Mouse (Mus musculus) midbrain, embryonic 14.5 days (tissue): ENCODE data around the gene Id4. TPM values are rescaled to one million over a fixed set of nuclear protein-coding genes. Genes with fewer than 3 reads are reported as not detected.

Experiments
- ATAC-seq: fragments of 200-750 bp; cut with Nextera tagmentation; 2 replicates; pipeline ENCODE4 v1.8.0; 2017; ENCODE audit warnings: moderate number of reproducible peaks, moderate library complexity; ENCODE audit not compliant: low FRiP score, low TSS enrichment
- DNase-seq: peaks from one replicate; pipeline ENCODE4 v3.0.0-alpha.2; 2015
- H3K27ac ChIP-seq: fragments of 300-500 bp; sonication (generic); replicated peaks from 2 replicates; pipeline ENCODE4 v1.5.1; 2014; ENCODE audit warnings: mild to moderate bottlenecking, low read depth, low read length, moderate library complexity
- H3K27me3 ChIP-seq: fragments of 300-500 bp; sonication (generic); 2 replicates; pipeline ENCODE4 v1.6.1; 2014; ENCODE audit warnings: low read length, control low read depth, mixed read lengths; ENCODE audit not compliant: control insufficient read depth, insufficient read depth
- H3K36me3 ChIP-seq: fragments of 300-500 bp; sonication (generic); 2 replicates; pipeline ENCODE4 v1.6.1; 2014; ENCODE audit warnings: low read length, control low read depth; ENCODE audit not compliant: control insufficient read depth, insufficient read depth
- H3K4me1 ChIP-seq: fragments of 300-500 bp; sonication (generic); 2 replicates; pipeline ENCODE4 v1.6.1; 2014; ENCODE audit warnings: mild to moderate bottlenecking, antibody characterized with exemption, low read length, control low read depth; ENCODE audit not compliant: control insufficient read depth, insufficient read depth
- H3K4me2 ChIP-seq: fragments of 300-500 bp; sonication (generic); 2 replicates; pipeline ENCODE4 v1.6.1; 2014; ENCODE audit warnings: mild to moderate bottlenecking, low read length, moderate library complexity
- H3K4me3 ChIP-seq: fragments of 300-500 bp; sonication (generic); replicated peaks from 2 replicates; pipeline ENCODE4 v1.5.1; 2014; ENCODE audit warnings: low read depth, low read length
- H3K9ac ChIP-seq: fragments of 300-500 bp; sonication (generic); replicated peaks from 2 replicates; pipeline ENCODE4 v1.6.1; 2014; ENCODE audit warnings: mild to moderate bottlenecking, low read length, moderate library complexity
- H3K9me3 ChIP-seq: fragments of 300-500 bp; sonication (generic); 2 replicates; pipeline ENCODE4 v1.6.1; 2016; ENCODE audit warnings: low read length, control low read depth, mixed read lengths; ENCODE audit not compliant: control insufficient read depth
- WGBS: fragments of 180-500 bp; shearing (Covaris S2); extraction: QIAGEN DNeasy Blood & Tissue Kit; methylation state at CpG from one replicate; pipeline ENCODE4 v1.1.7; 2014; 5-methylcytosine and 5-hydroxymethylcytosine counted together
- polyA plus RNA-seq: library from polyadenylated mRNA; unstranded; fragments of >200 nt; fragmentation: Nextera tagmentation; extraction: Ambion mirVana; gene quantifications from 2 replicates; pipeline ENCODE4 v1.2.1, GENCODE M21; 2014

The Id4 gene
- polyA plus RNA-seq, 1 experiment from 2014 or later = 149 TPM

GRCm38 (mm10) chr13:48245235-48246012 lies 15.6 kb upstream of the Id4 start:
- 36% methylated on average over 5 of the region's 5 CpGs for WGBS
- H3K27me3 ChIP-seq = no peaks in the 10 kb centered on the region
- H3K4me1 ChIP-seq = no peaks in the 10 kb centered on the region

DNA sequence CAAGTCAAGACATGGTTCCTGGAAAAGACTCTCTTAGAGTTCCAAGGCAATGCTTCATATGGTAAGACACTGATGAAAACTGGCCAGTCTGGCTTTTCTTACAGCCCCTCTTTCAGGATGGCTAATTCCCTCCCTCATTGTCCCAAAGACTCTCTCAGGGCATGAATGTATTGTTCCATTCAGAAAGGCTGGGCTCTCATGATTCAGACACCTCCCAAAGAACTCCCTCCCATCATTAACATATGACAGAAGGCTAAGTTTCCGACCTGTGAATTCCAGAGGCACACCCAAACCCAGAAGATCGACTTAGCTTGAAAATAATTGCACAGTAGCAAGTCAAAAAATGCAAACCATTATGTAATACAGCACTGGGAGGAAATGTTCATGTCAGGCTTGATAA lies 8.5 kb upstream of the Id4 start:
- H3K4me1 ChIP-seq = 0 out of 2 replicates have a peak, but pooled peaks cover 5% of the 10 kb centered on the region
- H3K9ac ChIP-seq = no peak overlapping the region
- no peak overlapping the region for H3K27ac ChIP-seq
- WGBS = 10% methylated on average over 2 of the region's 2 CpGs
- no peaks in the 10 kb centered on the region for H3K27me3 ChIP-seq
- ATAC-seq (no peak), DNase-seq (no peak)
- H3K9me3 ChIP-seq = peaks cover 4% of the 10 kb centered on the region; the same call in 1 of the 2 replicates
- no peaks in the 10 kb centered on the region for H3K36me3 ChIP-seq
- no peak overlapping the region for H3K4me3 ChIP-seq
- no peak overlapping the region for H3K4me2 ChIP-seq

More at GRCm38 (mm10) chr13:48245235-48246012, 15.6 kb upstream of the Id4 start:
- DNase-seq (no peak), ATAC-seq (no peak)
- H3K36me3 ChIP-seq = no peaks in the 10 kb centered on the region
- H3K9ac ChIP-seq = no peak overlapping the region
- H3K4me3 ChIP-seq = no peak overlapping the region
- H3K9me3 ChIP-seq = no peaks in the 10 kb centered on the region
- no peak overlapping the region for H3K27ac ChIP-seq
- no peak overlapping the region for H3K4me2 ChIP-seq

GRCm38 (mm10) chr13:48255026-48255425 lies 6.0 kb upstream of the Id4 start:
- H3K4me1 ChIP-seq = peaks cover 15% of the 10 kb centered on the region
- no peaks in the 10 kb centered on the region for H3K27me3 ChIP-seq
- no peaks in the 10 kb centered on the region for H3K36me3 ChIP-seq
- H3K9me3 ChIP-seq = peaks cover 4% of the 10 kb centered on the region; the same call in 1 of the 2 replicates
- no peak overlapping the region for H3K4me2 ChIP-seq
- 83% methylated on average over 8 of the region's 8 CpGs for WGBS
- DNase-seq (no peak), ATAC-seq (no peak)
- H3K4me3 ChIP-seq = no peak overlapping the region
- no peak overlapping the region for H3K27ac ChIP-seq
- H3K9ac ChIP-seq = no peak overlapping the region

GRCm38 (mm10) chr13:48261341-48262221 lies 553 bp downstream of the Id4 start:
- peak overlapping the region; percentile 90 for H3K4me3 ChIP-seq
- H3K27ac ChIP-seq = peak overlapping the region; percentile 98
- H3K4me1 ChIP-seq = peaks cover 23% of the 10 kb centered on the region
- DNase-seq (peak; percentile 79), ATAC-seq (peak; percentile 32; the same call in 1 of the 2 replicates)
- no peaks in the 10 kb centered on the region for H3K27me3 ChIP-seq
- H3K9ac ChIP-seq = peak overlapping the region; percentile 99
- no peaks in the 10 kb centered on the region for H3K9me3 ChIP-seq
- under 1% methylated on average over 97 of the region's 98 CpGs for WGBS
- H3K4me2 ChIP-seq = peak overlapping the region; percentile 68
- no peaks in the 10 kb centered on the region for H3K36me3 ChIP-seq

GRCm38 (mm10) chr13:48262451-48262969 lies 1.5 kb downstream of the Id4 start:
- Histone ChIP-seq H3K9ac (peak overlapping the region; percentile 99), H3K4me1 (peaks cover 23% of the 10 kb centered on the region), H3K4me3 (peak overlapping the region; percentile 90), H3K9me3 (no peaks in the 10 kb centered on the region), H3K36me3 (no peaks in the 10 kb centered on the region), H3K27ac (peak overlapping the region; percentile 98), H3K4me2 (peak overlapping the region; percentile 68), H3K27me3 (no peaks in the 10 kb centered on the region)
- ATAC-seq (no peak), DNase-seq (peak; percentile 61)
- WGBS = under 1% methylated on average over 25 of the region's 25 CpGs

- ATAC-seq (no peak), DNase-seq (no peak)
- peak overlapping the region; percentile 68 for H3K4me2 ChIP-seq
- WGBS = 34% methylated on average over 6 of the region's 6 CpGs
- no peaks in the 10 kb centered on the region for H3K9me3 ChIP-seq
- peak overlapping the region; percentile 40 for H3K9ac ChIP-seq
- H3K27ac ChIP-seq = peak overlapping the region; percentile 46
- H3K27me3 ChIP-seq = no peaks in the 10 kb centered on the region
- peaks cover 14% of the 10 kb centered on the region for H3K4me1 ChIP-seq
- H3K4me3 ChIP-seq = peak overlapping the region; percentile 90
- no peaks in the 10 kb centered on the region for H3K36me3 ChIP-seq
Observed at GRCm38 (mm10) chr13:48265029-48265428, 4.0 kb downstream of the Id4 start.

DNA sequence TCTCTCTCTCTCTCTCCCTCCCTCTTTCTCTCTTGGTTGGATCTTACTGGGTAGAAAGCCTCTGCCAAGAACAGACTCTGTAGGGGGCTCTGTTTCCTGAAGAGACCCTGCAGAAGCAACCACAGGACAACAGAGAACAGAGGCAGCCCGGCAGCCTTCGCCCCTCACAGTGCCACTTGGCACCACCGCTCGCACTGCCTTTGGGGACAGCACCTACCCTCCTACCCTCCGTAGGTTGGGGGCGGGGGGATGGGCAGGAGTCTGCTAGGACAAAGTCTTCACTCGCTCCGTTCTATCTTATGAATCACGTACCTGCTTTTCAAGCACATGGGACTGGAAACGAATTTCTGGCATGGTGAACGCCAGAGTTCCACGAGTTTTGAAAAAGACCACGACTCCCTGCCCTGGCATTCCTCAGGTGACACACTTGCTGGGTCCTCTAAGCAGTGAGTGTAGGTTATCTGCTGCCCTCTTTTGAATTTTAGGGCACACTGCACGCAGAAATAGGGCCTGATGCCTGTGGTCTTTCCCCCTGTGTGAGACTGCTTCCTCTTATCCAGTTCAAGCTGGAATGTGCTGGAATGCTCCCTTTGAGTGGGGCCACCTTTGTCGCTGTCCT lies 12.5 kb downstream of the Id4 start:
- Histone ChIP-seq H3K4me1 (peaks cover 21% of the 10 kb centered on the region), H3K4me3 (no peak overlapping the region), H3K27me3 (no peaks in the 10 kb centered on the region), H3K9me3 (no peaks in the 10 kb centered on the region), H3K36me3 (no peaks in the 10 kb centered on the region), H3K4me2 (peak overlapping the region; percentile 40), H3K27ac (no peak overlapping the region), H3K9ac (no peak overlapping the region)
- peak; percentile 64; the same call in 1 of the 2 replicates for ATAC-seq
- WGBS = 5% methylated on average over 15 of the region's 15 CpGs
- DNase-seq = peak; percentile 82

GRCm38 (mm10) chr13:48274107-48274506 lies 13.1 kb downstream of the Id4 start:
- Histone ChIP-seq H3K9me3 (no peaks in the 10 kb centered on the region), H3K4me1 (peaks cover 21% of the 10 kb centered on the region), H3K4me3 (no peak overlapping the region), H3K27me3 (no peaks in the 10 kb centered on the region), H3K4me2 (no peak overlapping the region), H3K36me3 (no peaks in the 10 kb centered on the region), H3K9ac (no peak overlapping the region), H3K27ac (no peak overlapping the region)
- DNase-seq (no peak), ATAC-seq (0 out of 2 replicates have a peak, but pooled peaks have one; percentile 27)
- 91% methylated on average over 1 of the region's 1 CpGs for WGBS
